Mouse (Mus musculus) telencephalon, adult 2 months (tissue): ENCODE measurements at regions not wholly inside any gene's neighbourhood (a gene's known extent, or its start where the extent isn't known, plus 50 kb on each side); places are given as distances from the start of the nearest gene placed in this dataset.
A peak's percentile ranks its signal among the peaks of the same experiment; 100 is the strongest.
"Not testable (repeated sequence)": the region's sequence is repeated elsewhere in the genome, so short reads cannot be mapped to it uniquely, and the experiment has no call there.

Source experiments
- DNase-seq: peaks from one replicate; pipeline ENCODE4 v3.0.0-alpha.2; 2011; ENCODE audit warnings: low read depth, low spot score

GRCm38 (mm10) chr5:117040878-117041277 is 75.0 kb downstream of the Suds3 start:
- no peak for DNase-seq

- peak; percentile 16 for DNase-seq
Measured at GRCm38 (mm10) chr5:117037261-117037660, 78.7 kb downstream of the Suds3 start.

GRCm38 (mm10) chr5:117032130-117032529 is 83.8 kb downstream of the Suds3 start:
- DNase-seq = peak; percentile 57

- DNase-seq = no peak
Measured at GRCm38 (mm10) chr5:117025689-117026383, 90.1 kb downstream of the Suds3 start.

- no peak for DNase-seq
Measured at GRCm38 (mm10) chr5:117018419-117019150, 97.3 kb downstream of the Suds3 start.

- DNase-seq = no peak
Measured at GRCm38 (mm10) chr5:117011128-117011527, 104.8 kb downstream of the Suds3 start.

- peak; percentile 64 for DNase-seq
Measured at GRCm38 (mm10) chr5:117000770-117001201, 115.1 kb downstream of the Suds3 start.

GRCm38 (mm10) chr5:116994508-116994907 is 121.4 kb downstream of the Suds3 start:
- DNase-seq = no peak

GRCm38 (mm10) chr5:116993674-116994073 is 122.2 kb downstream of the Suds3 start:
- no peak for DNase-seq

- DNase-seq = no peak
Measured at GRCm38 (mm10) chr5:116991461-116991860, 124.5 kb downstream of the Suds3 start.

GRCm38 (mm10) chr5:116971474-116971873 is 144.4 kb downstream of the Suds3 start:
- DNase-seq = not testable (repeated sequence)

GRCm38 (mm10) chr5:116964171-116964570 is 151.7 kb downstream of the Suds3 start:
- no peak for DNase-seq

- no peak for DNase-seq
Measured at GRCm38 (mm10) chr5:116963106-116963505, 152.8 kb downstream of the Suds3 start.

- no peak for DNase-seq
Measured at GRCm38 (mm10) chr5:116960041-116960440, 155.9 kb downstream of the Suds3 start.

GRCm38 (mm10) chr5:116958141-116958540 is 157.8 kb downstream of the Suds3 start:
- DNase-seq = no peak

GRCm38 (mm10) chr5:116956572-116956971 is 159.3 kb downstream of the Suds3 start:
- no peak for DNase-seq

GRCm38 (mm10) chr5:116950280-116950881 is 165.5 kb downstream of the Suds3 start:
- no peak for DNase-seq

- DNase-seq = no peak
Measured at GRCm38 (mm10) chr5:116934585-116934984, 181.3 kb downstream of the Suds3 start.

- no peak for DNase-seq
Measured at GRCm38 (mm10) chr5:116934151-116934550, 181.8 kb downstream of the Suds3 start.

- no peak for DNase-seq
Measured at GRCm38 (mm10) chr5:116933105-116933504, 182.8 kb downstream of the Suds3 start.

- no peak for DNase-seq
Measured at GRCm38 (mm10) chr5:116923761-116924160, 192.2 kb downstream of the Suds3 start.

GRCm38 (mm10) chr5:116922059-116922671 is 193.7 kb downstream of the Suds3 start:
- no peak for DNase-seq
